Mouse (Mus musculus) CD4-positive, CD25-positive, alpha-beta regulatory T cell, adult 2 months (primary cell): Measurements from ENCODE around the gene Fam186a.
A peak's percentile ranks its signal among the peaks of the same experiment; 100 is the strongest.
"Not testable (repeated sequence)": the region's sequence is repeated elsewhere in the genome, so short reads cannot be mapped to it uniquely, and the experiment has no call there.

Experiments
- DNase-seq: peaks from one replicate; pipeline ENCODE4 v3.0.0-alpha.2; 2012; ENCODE audit warnings: low read depth, low spot score

Fam186a gene

GRCm38 (mm10) chr15:99966961-99967360, at the start of gene Fam186a:
Gene Fam186a, minus strand, starts transcription at chr15:99967061.
- DNase-seq: no peak

- DNase-seq: no peak
Observed at GRCm38 (mm10) chr15:100006180-100006579, 39.3 kb upstream of the Fam186a start.

GRCm38 (mm10) chr15:100004677-100005273, 37.9 kb upstream of the Fam186a start:
- DNase-seq: no peak

GRCm38 (mm10) chr15:99999390-99999789, 32.5 kb upstream of the Fam186a start:
- DNase-seq: no peak

DNA sequence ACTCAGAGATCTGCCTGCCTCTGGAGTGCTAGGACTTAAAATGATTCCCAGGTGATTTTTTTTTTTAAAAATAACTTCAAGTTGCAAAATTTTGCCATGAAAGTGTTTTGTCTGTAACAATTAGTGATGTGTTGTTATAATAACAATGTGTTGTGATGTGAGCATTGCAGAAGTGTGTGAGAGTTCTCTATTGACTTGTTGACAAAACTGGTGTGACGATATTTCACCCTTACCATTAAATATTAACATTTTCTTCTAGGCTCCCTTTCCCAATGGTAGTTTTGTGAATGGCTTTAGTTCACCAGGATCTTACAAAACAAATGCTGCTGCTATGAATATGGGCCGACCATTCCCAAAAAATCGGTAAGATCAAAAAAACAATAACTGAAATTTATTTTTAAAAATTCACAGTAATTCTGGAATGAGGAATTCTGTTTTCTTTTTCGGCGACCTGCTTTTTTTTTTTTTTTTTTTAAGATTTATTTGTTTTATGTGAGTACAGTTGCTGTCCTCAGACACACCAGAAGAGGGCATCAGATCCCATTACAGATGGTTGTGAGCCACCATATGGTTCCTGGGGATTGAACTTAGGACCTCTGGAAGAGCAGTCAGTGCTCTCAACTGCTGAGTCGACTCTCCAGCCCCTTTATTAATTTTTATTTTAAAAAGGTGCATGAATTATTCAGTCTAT, 30.4 kb upstream of the Fam186a start:
- no peak for DNase-seq

DNA sequence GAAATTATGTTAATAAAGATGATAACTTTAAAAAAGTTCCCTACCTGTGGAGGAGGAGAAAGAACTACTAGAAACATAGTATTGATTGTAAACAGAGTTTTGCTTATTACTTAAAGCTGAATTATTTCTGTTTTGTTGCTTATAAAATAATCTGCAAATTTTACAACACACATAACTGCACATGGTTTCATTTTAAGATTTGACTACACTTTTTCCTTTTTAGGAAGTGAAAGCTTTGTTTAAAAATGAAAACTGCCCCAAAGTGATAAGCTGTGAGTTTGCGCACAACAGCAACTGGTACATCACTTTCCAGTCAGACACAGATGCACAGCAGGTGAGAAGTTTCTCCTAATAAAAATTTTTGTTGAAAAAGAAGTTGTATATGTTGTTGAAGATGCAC, 26.2 kb upstream of the Fam186a start:
- no peak for DNase-seq

DNA sequence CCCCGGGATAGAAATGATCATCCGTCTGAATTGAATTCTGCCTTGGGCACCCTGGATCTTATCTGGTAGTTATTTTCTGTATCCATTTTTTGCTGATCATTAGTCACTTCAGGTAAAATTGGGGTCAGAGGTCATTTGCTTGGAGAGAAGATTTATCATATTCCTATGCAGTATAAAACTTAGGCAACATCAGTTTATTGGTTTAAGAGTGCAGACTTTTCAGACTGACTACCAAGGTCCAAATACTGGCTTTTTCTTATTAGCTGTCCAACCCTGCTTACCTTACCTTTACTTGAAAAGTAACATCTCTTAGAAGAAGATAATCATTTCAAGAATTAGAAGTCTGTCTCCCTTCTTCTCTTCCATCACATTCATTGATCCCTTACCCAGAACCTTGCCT, 12.9 kb upstream of the Fam186a start:
- no peak for DNase-seq

- no peak for DNase-seq
Observed at GRCm38 (mm10) chr15:99979266-99979665, 12.4 kb upstream of the Fam186a start.

GRCm38 (mm10) chr15:99976121-99976520, 9.3 kb upstream of the Fam186a start:
- not testable (repeated sequence) for DNase-seq

DNA sequence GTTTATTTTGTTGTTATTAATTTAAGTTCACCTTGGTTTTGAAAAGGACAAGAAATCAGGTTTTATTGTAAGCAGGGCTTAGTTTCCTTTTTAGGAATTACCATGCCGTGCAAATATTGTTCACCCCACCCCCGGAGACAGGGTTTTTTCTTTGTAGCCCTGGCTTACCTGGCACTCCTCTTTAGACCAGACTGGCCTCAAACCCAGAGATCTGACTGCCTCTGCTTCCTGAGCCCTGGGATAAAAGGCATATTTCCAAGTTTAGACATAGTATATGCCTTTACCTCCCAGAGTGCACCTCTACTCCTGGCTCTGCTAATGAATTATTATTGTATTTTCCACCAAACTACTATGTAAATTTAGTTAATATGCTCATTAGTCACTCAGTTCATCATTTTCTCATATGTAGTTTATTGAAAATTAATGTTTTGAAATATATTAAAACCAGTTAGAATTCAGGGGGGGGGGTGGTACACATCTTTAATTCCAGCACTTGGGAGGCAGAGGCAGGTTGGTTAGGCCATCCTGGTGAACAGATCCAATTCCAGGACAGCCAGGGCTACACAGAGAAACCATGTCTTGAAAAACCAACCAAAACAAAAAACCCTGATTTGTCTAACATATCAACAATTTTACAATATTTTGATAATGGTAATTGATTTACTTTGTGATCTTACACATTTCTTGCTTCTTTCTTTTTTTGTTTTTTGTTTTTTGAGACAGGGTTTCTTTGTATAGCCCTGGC, 7.8 kb upstream of the Fam186a start:
- no peak for DNase-seq

DNA sequence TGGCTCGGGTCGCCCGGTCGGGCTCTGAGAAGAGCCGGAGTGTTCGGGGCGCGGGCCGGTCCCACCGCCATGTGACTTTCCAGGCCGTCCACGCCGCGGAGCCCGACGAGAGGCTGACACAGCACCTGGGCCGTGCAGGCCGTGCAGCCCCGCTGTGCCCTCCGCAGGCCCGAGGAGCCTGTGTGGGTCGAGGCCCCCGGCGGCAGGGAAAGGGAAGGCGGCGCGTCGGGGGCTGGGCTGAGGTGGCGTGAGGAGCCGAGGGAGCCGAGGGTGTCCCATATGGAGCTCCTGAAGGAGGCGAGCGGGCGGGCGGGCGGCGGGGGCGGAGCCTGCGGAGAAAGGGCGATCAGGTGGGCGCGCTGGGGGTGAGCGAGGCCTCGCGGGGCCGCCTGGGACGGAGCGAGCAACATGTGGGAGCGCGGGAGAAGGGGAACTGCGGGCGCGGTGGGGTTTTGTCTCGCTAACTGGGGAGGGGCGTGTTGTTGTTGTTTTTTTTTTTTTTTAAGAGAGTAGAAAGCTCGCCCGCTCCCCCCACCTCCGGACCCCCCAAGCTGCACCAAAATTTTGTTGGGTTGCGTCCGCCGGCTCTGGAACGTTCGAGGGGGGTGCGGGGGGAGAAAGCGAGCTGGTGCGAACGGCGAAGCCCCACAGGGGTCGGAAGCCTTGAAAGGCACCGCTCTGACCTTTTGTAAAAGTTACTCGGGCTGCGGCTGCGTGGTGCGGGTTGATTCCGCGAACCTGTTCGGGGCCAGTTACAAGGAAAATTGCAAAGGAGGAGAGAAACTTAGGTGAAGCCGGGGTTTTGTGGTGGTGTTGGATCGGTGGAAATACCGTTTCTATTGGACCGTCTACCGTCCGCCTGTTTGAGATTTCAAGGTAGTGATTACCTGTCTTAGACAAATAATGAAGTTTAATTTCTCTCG, 6.4 kb upstream of the Fam186a start:
- DNase-seq: peak; percentile 49

- DNase-seq: peak; percentile 96
Observed at GRCm38 (mm10) chr15:99972361-99972988, 5.6 kb upstream of the Fam186a start.

- no peak for DNase-seq
Observed at GRCm38 (mm10) chr15:99970606-99971005, 3.7 kb upstream of the Fam186a start.

DNA sequence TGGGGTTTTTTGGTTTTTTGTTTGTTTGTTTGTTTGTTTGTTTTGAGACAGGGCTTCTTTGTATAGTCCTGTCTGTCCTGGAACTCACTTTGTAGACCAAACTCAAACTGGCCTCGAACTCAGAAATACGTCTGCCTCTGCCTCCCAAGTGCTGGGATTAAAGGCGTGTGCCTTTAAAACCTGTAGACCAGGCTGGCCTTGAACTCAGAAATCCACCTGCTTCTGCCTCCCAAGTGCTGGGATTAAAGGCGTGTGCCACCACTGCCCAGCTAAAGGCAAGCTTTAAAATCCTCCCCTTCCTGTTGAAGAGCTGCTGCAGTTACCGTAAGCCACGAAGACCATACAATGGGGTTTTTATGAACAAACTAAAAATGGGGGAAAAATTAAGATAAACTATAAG, 2.9 kb upstream of the Fam186a start, which contains the start of gene Larp4:
Larp4 (plus strand) TSS at position 301 of the 400 bp plus-strand sequence.
- DNase-seq: not testable (repeated sequence)

DNA sequence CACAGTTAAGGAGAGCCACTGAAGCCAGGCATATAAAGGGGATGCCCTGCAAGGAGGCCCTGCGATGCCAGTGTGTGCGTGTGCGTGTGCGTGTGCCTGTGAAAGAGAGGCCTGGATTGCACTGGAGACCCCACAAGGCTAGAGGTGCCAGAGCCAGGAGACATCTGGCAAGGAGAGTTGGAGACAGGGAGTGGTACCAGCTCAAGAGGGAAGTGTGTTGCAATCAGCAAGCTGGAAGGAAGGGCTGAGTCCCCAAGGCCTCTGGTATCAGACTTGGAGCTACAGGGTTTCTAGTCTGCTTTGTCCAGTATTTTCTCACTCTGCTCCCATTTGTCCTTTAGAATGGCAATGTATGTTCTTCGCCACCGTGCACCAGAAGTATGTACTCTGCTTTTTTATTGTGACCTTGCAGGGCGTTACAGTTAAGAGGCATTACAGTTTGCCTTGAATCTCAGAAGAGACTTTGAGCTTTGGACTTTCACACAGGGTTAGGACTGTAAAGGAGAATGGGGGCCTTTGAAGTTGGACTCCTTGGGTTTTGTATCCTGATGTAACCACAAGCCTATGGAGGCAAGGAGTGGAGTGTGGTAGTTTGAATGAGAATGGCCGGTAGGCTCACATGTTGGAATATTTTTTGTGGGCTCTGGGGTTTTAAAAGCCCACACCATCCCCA, 1.6 kb downstream of the Fam186a start:
- DNase-seq: no peak

GRCm38 (mm10) chr15:99955324-99955723, 11.5 kb downstream of the Fam186a start:
- no peak for DNase-seq

- DNase-seq: no peak
Observed at GRCm38 (mm10) chr15:99940970-99941630, 25.8 kb downstream of the Fam186a start.

- no peak for DNase-seq
Observed at GRCm38 (mm10) chr15:99940426-99940825, 26.4 kb downstream of the Fam186a start.

GRCm38 (mm10) chr15:99937841-99938240, 29.0 kb downstream of the Fam186a start:
- DNase-seq: no peak

DNA sequence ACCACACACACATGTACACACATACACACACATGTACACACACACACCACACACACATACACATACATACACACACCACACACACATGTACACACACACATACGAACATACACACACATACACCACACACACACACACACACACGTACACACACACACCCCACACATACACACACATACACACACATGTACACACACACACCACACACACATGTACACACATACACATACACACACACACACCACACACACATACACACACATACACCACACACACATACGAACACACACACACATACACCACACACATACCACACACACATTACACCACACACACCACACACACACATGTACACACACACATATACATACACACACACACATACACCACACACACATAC, 30.2 kb downstream of the Fam186a start:
- DNase-seq: no peak
